15 mouse cellular contexts compared by ENCODE assay signal in the genomic region with DNA sequence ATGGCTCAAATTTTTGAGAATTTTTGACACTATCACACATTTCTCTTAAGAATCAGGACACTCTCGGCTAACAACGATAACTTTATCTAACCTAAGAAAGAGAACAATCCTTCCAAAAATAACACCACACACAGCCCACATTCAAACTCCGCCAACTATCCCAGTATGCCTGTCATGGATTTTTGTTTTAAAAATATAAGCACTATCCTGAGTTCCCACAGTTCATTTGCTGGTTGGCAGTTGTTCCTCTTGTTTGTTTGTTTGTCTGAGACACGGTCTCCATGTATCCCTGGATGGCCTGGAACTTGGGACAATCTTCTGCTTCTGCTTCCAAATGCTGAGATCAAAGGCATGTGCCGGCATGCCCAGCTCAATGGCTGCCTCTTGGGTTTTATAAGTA.
"Had no signal": no experiment of that assay in that cellular context is flagged by ENCODE, and none has a peak within 500 bp of the region (broad histone marks: within the 10 kb centered on the region; RNA-seq: fewer than 3 reads in every experiment).

No protein-coding gene starts in this region.

- DNase-seq: lung, adult 18-20 months; lung, postnatal 10 days; lung, postnatal 4 days; right cerebral cortex, adult 18-20 months; right cerebral cortex, postnatal 25 days; right cerebral cortex, postnatal 4 days; spleen, adult 18-20 months; thymus, adult 18-20 months; thymus, postnatal 25 days; thymus, postnatal 4 days had no signal

- H3K27ac ChIP-seq: midbrain, embryonic 10.5 days; midbrain, embryonic 12.5 days; neural tube, embryonic 13.5 days; neural tube, embryonic 15.5 days had no signal

- H3K4me3 ChIP-seq: midbrain, embryonic 10.5 days; midbrain, embryonic 12.5 days; myocyte; neural tube, embryonic 13.5 days; neural tube, embryonic 15.5 days had no signal
